Mouse (Mus musculus): ENCODE data around the gene Prkar2b. TPM values are rescaled to one million over a fixed set of nuclear protein-coding genes. Genes with fewer than 3 reads are reported as not detected.

Gene Prkar2b
- polyA plus RNA-seq, 1 experiment from 2014 or later = 16.3 TPM

DNA sequence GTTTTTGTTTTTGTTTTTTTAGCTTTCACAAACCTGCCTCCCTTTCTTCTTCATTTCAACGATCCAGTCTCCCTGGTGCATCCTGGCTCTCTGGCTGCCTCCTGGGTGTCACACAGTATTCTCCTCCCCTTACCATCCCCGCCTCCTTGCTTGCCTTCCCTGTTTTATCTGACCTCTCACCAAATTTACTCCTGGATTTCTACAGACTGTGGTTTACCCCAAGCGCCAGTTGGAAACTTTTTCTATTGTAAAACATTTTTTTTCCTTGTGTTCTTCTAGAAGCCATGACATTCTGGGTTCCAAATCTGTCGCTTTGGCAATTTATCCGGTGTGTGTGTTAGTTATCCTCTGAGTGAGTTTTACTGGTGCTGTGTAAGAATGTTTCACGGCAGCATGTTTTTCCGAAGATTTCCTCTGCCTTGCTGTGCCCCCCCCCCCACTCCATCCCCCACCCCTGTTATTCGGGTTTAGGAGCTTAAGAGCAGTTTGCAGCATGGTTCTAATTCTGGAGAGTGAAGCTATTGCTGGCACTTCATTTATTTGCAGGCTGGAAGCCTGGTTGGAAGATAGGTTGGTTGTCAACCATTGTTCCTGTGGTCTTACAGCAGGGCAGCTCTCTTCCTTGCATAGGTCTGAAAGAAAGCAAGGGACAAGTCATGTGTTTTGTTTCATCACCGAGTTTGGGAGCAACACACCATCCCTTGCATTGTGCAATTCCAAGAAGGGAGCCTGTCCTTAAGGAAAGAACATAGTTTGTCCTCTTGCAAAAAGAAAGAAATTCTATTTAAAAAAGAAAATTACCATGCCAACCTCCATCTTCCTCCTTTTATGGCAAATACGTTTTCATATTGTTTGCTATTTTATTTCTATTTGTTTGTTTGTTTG is 15.0 kb upstream of the Prkar2b start:
- WGBS = 72% methylated on average over 10 of the region's 10 CpGs
- no peaks in the 10 kb centered on the region for H3K27me3 ChIP-seq (ENCODE audit: control insufficient read depth, insufficient read depth, low read length)
- no peak overlapping the region for H3K4me3 ChIP-seq (ENCODE audit: low read depth, low read length)
- H3K4me1 ChIP-seq (replicated peaks; ENCODE audit: control insufficient read depth, insufficient read depth) = no peaks in the 10 kb centered on the region
- no peaks in the 10 kb centered on the region for H3K9me3 ChIP-seq (ENCODE audit: control insufficient read depth, low read length)
- no peak for TF ChIP-seq CTCF (IDR thresholded peaks at IDR 0.05; ENCODE audit: low read depth)
- no peak for TF ChIP-seq EP300 (optimal IDR thresholded peaks at IDR 0.05)
- ATAC-seq (ENCODE audit: low FRiP score, low TSS enrichment) (no peak), DNase-seq (ENCODE audit: low spot score) (no peak)
- H3K4me2 ChIP-seq (replicated peaks; ENCODE audit: low read depth) = no peak overlapping the region
- H3K9ac ChIP-seq (ENCODE audit: low read length) = no peak overlapping the region
- no peaks in the 10 kb centered on the region for H3K36me3 ChIP-seq (ENCODE audit: control insufficient read depth, insufficient read depth, low read length)
- H3K27ac ChIP-seq (replicated peaks) = no peak overlapping the region

DNA sequence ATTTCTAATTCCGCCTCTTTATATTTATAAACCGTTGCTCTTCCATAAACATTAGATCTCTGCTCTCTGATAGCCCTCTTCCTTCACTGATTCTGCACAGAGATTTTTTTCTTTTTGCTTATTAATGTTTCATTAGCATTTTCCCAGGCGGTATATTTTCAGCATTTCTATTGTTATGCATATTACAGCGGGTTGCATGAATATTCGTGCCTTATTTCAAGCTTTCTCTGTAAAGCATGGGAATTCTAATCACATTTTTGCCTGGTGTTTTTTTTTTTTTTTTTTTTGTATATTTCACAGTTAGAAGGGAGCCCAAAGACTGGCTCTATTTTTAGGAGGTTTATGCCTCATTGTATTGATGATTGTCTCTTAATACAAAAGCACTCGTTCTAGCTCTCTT is 13.2 kb upstream of the Prkar2b start:
- H3K4me2 ChIP-seq (replicated peaks; ENCODE audit: low read depth) = no peak overlapping the region
- H3K4me1 ChIP-seq (replicated peaks; ENCODE audit: control insufficient read depth, insufficient read depth) = no peaks in the 10 kb centered on the region
- ATAC-seq (ENCODE audit: low FRiP score, low TSS enrichment) = no peak

DNA sequence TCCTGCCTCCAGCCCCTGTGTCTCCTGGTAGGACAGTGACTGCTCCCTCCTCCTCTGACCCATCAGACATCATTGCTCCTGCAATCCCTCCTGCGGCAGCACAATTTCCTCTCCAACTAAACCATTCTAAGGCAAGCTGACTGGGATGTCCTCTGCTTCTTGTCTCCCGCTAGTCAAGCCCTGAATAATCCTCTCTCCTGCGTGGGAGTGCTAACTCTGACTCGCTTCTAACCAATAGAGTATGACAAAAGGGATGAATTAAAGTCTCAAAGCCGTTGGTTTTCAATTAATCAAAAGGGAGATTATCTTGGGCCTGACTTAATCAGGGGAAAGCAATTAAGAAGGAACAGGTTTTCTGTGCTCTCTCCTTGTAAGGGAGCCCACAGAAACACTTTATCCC is 4.9 kb upstream of the Prkar2b start:
- Histone ChIP-seq H3K4me3 (ENCODE audit: low read depth, low read length) (no peak overlapping the region), H3K4me1 (replicated peaks; ENCODE audit: control insufficient read depth, insufficient read depth) (no peaks in the 10 kb centered on the region), H3K9me3 (ENCODE audit: control insufficient read depth, low read length) (no peaks in the 10 kb centered on the region), H3K9ac (ENCODE audit: low read length) (no peak overlapping the region), H3K36me3 (ENCODE audit: control insufficient read depth, insufficient read depth, low read length) (no peaks in the 10 kb centered on the region), H3K4me2 (replicated peaks; ENCODE audit: low read depth) (no peak overlapping the region), H3K27me3 (ENCODE audit: control insufficient read depth, insufficient read depth, low read length) (no peaks in the 10 kb centered on the region), H3K27ac (replicated peaks) (no peak overlapping the region)
- no peak for TF ChIP-seq CTCF (IDR thresholded peaks at IDR 0.05; ENCODE audit: low read depth)
- no peak for TF ChIP-seq EP300 (optimal IDR thresholded peaks at IDR 0.05)
- 44% methylated on average over 5 of the region's 5 CpGs for WGBS
- no peak for DNase-seq (ENCODE audit: low spot score)
- no peak for ATAC-seq (ENCODE audit: low FRiP score, low TSS enrichment)

More for the DNA sequence above, 13.2 kb upstream of the Prkar2b start:
- H3K36me3 ChIP-seq (ENCODE audit: control insufficient read depth, insufficient read depth, low read length) = no peaks in the 10 kb centered on the region
- no peak overlapping the region for H3K9ac ChIP-seq (ENCODE audit: low read length)
- TF ChIP-seq EP300 (optimal IDR thresholded peaks at IDR 0.05) (no peak), CTCF (IDR thresholded peaks at IDR 0.05; ENCODE audit: low read depth) (no peak)
- H3K4me3 ChIP-seq (ENCODE audit: low read depth, low read length) = no peak overlapping the region
- no peaks in the 10 kb centered on the region for H3K27me3 ChIP-seq (ENCODE audit: control insufficient read depth, insufficient read depth, low read length)
- WGBS = 78% methylated on average over 6 of the region's 6 CpGs
- H3K9me3 ChIP-seq (ENCODE audit: control insufficient read depth, low read length) = no peaks in the 10 kb centered on the region
- no peak for DNase-seq (ENCODE audit: low spot score)
- H3K27ac ChIP-seq (replicated peaks) = no peak overlapping the region

DNA sequence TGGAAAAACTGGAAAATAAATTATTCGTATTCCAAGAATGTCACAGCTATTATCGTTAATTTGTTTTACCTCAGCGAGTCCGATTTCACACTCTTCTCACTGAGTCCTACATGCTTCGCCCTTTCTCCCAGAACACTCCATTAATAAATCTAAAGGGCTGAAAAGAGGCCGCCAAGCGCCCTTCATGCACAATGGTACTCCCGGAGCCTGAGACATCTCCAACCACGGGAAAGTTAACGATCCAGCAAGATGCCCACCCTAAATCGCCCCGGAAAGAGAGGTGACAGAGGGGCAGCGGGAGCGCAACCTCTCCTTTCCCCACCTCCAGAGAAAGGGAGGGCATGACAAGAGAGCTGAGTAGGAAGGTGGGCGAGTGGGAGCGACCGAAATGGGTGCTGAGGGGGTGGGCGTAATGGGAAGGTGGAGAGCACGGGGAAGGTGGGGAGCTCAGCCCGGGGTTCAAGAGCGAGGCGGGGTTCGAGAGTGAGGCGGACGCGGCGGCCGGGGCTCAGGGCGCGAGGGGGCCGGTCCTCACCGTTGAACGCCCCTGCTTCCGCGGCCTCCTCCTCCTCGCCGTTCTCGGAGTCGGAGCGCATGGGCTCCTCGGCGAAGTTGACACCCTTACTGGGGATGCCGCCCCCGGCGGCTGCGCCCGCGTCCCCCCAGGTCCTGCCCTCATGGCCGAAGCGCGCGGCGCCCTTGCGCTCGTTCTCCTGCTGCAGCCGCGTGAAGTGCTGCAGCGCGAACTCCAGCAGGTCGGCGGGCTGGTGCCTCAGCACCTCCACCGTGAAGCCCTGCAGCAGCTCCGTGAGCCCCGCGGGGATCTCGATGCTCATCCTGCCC is 628 bp downstream of the Prkar2b start:
- TF ChIP-seq EP300 (optimal IDR thresholded peaks at IDR 0.05) = no peak
- no peak for TF ChIP-seq CTCF (IDR thresholded peaks at IDR 0.05; ENCODE audit: low read depth)
- Histone ChIP-seq H3K36me3 (ENCODE audit: control insufficient read depth, insufficient read depth, low read length) (no peaks in the 10 kb centered on the region), H3K9ac (ENCODE audit: low read length) (peak overlapping the region; percentile 73), H3K4me3 (ENCODE audit: low read depth, low read length) (peak overlapping the region; percentile 66), H3K9me3 (ENCODE audit: control insufficient read depth, low read length) (no peaks in the 10 kb centered on the region), H3K4me2 (replicated peaks; ENCODE audit: low read depth) (peak overlapping the region; percentile 94), H3K27ac (replicated peaks) (peak overlapping the region; percentile 84), H3K27me3 (ENCODE audit: control insufficient read depth, insufficient read depth, low read length) (no peaks in the 10 kb centered on the region), H3K4me1 (replicated peaks; ENCODE audit: control insufficient read depth, insufficient read depth) (no peaks in the 10 kb centered on the region)
- DNase-seq (ENCODE audit: low spot score) (peak; percentile 24), ATAC-seq (ENCODE audit: low FRiP score, low TSS enrichment) (peak; percentile 75)
- WGBS = under 1% methylated on average over 35 of the region's 66 CpGs

DNA sequence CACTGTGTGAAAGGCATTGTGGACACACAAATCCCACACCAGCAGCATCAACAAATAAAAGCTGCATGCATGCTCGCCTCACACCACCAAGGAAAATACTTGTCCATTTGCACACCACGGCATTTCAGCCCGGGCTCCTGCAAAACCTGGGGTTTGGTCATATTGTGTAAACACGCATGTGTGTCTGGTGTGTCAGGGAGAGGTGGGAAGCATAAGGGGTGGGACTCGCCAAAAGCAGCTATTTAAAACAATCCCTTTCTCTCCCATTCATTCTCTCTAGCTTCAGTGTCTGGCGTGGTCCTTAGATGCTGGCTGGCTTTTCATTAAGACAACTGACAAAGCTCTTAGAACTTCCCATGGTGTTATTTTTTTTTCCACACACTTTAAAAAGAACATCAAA is 1.4 kb downstream of the Prkar2b start:
- no peak for DNase-seq (ENCODE audit: low spot score)
- H3K9ac ChIP-seq (ENCODE audit: low read length) = 0 out of 2 replicates have a peak overlapping the region, but pooled peaks have one; percentile 2
- WGBS = 32% methylated on average over 6 of the region's 6 CpGs
- no peaks in the 10 kb centered on the region for H3K36me3 ChIP-seq (ENCODE audit: control insufficient read depth, insufficient read depth, low read length)
- ATAC-seq (ENCODE audit: low FRiP score, low TSS enrichment) = no peak
- TF ChIP-seq CTCF (IDR thresholded peaks at IDR 0.05; ENCODE audit: low read depth) (no peak), EP300 (optimal IDR thresholded peaks at IDR 0.05) (no peak)
- peak overlapping the region; percentile 94 for H3K4me2 ChIP-seq (replicated peaks; ENCODE audit: low read depth)
- H3K4me3 ChIP-seq (ENCODE audit: low read depth, low read length) = peak overlapping the region; percentile 66
- no peaks in the 10 kb centered on the region for H3K27me3 ChIP-seq (ENCODE audit: control insufficient read depth, insufficient read depth, low read length)
- H3K27ac ChIP-seq (replicated peaks) = no peak overlapping the region
- H3K9me3 ChIP-seq (ENCODE audit: control insufficient read depth, low read length) = no peaks in the 10 kb centered on the region
- no peaks in the 10 kb centered on the region for H3K4me1 ChIP-seq (replicated peaks; ENCODE audit: control insufficient read depth, insufficient read depth)
